Mouse (Mus musculus): ENCODE results near the gene Slc39a7. TPM values are rescaled to one million over a fixed set of nuclear protein-coding genes. Genes with fewer than 3 reads are reported as not detected.

Gene Slc39a7
- total RNA-seq (2023): 85.8 and 92.4 TPM in 2 replicates

GRCm38 (mm10) chr17:34031465-34032173 lies at the start of gene Slc39a7, which contains the start of gene Rxrb:
Gene Slc39a7 (minus strand): TSS chr17:34031682.
Gene Rxrb (plus strand): TSS chr17:34031812.

GRCm38 (mm10) chr17:34038878-34039561 lies 7.5 kb upstream of the Slc39a7 start, which contains the start of gene Col11a2:
Gene Col11a2 (plus strand): TSS chr17:34039437.

GRCm38 (mm10) chr17:34027656-34028223 lies 3.7 kb downstream of the Slc39a7 start, which contains the start of gene H2-Ke6:
Gene H2-Ke6 (minus strand): TSS chr17:34028060.

GRCm38 (mm10) chr17:34024317-34024821 lies 7.1 kb downstream of the Slc39a7 start, which contains the start of gene Ring1:
Gene Ring1 (minus strand): TSS chr17:34024680.

GRCm38 (mm10) chr17:34000150-34000537 lies 31.3 kb downstream of the Slc39a7 start, which contains the start of gene H2-K1:
Gene H2-K1 (minus strand): TSS chr17:34000347.

Other genes with a start within 250 kb of the Slc39a7 start
- 1.2 and 1.5 TPM in 2 replicates for gene Angptl4, start 249.9 kb downstream of the Slc39a7 start, total RNA-seq (2023)
- 3.1 and 7.7 TPM in 2 replicates for gene Kank3, start 221.2 kb downstream of the Slc39a7 start, total RNA-seq (2023)
- gene Rps28, start 207.1 kb downstream of the Slc39a7 start, total RNA-seq (2023): 711 and 827 TPM in 2 replicates
- gene Ndufa7, start 207.1 kb downstream of the Slc39a7 start, total RNA-seq (2023): 74.0 and 119 TPM in 2 replicates
- 1.4 and 1.5 TPM in 2 replicates for gene Cd320, start 188.6 kb downstream of the Slc39a7 start, total RNA-seq (2023)
- gene Gm7029, start 157.8 kb downstream of the Slc39a7 start, total RNA-seq (2023): not detected in 2 replicates
- 34.6 and 53.7 TPM in 2 replicates for gene Kifc1, start 141.0 kb downstream of the Slc39a7 start, total RNA-seq (2023)
- gene Platr17, start 126.5 kb downstream of the Slc39a7 start, total RNA-seq (2023): not detected in 2 replicates
- gene Daxx, start 122.3 kb downstream of the Slc39a7 start, total RNA-seq (2023): 33.8 and 48.4 TPM in 2 replicates
- 290 and 325 TPM in 2 replicates for gene Tapbp, start 115.8 kb downstream of the Slc39a7 start, total RNA-seq (2023)
- gene Zbtb22, start 115.8 kb downstream of the Slc39a7 start, total RNA-seq (2023): 27.9 and 37.3 TPM in 2 replicates
- 218 and 285 TPM in 2 replicates for gene Rgl2, start 102.1 kb downstream of the Slc39a7 start, total RNA-seq (2023)
- gene Pfdn6, start 91.3 kb downstream of the Slc39a7 start, total RNA-seq (2023): 46.9 and 53.4 TPM in 2 replicates
- 18.3 and 21.6 TPM in 2 replicates for gene Wdr46, start 91.0 kb downstream of the Slc39a7 start, total RNA-seq (2023)
- 11.3 and 12.8 TPM in 2 replicates for gene B3galt4, start 80.2 kb downstream of the Slc39a7 start, total RNA-seq (2023)
- 56.0 and 70.7 TPM in 2 replicates for gene Vps52, start 75.9 kb downstream of the Slc39a7 start, total RNA-seq (2023)
- 242 and 295 TPM in 2 replicates for gene Rps18, start 75.7 kb downstream of the Slc39a7 start, total RNA-seq (2023)
- gene H2-K1, start 31.3 kb downstream of the Slc39a7 start, total RNA-seq (2023): 1,081 and 1,209 TPM in 2 replicates
- gene Ring1, start 7.0 kb downstream of the Slc39a7 start, total RNA-seq (2023): 9.9 and 11.6 TPM in 2 replicates
- 67.8 and 83.5 TPM in 2 replicates for gene H2-Ke6, start 3.6 kb downstream of the Slc39a7 start, total RNA-seq (2023)
- 54.6 and 60.1 TPM in 2 replicates for gene Rxrb, start 130 bp upstream of the Slc39a7 start, total RNA-seq (2023)
- gene Col11a2, start 7.8 kb upstream of the Slc39a7 start, total RNA-seq (2023): 6.9 and 9.1 TPM in 2 replicates
- gene H2-Oa, start 60.7 kb upstream of the Slc39a7 start, total RNA-seq (2023): 1.6 and 2.5 TPM in 2 replicates
- gene H2-DMa, start 87.9 kb upstream of the Slc39a7 start, total RNA-seq (2023): 37.1 and 59.5 TPM in 2 replicates
- 207 and 226 TPM in 2 replicates for gene Brd2, start 91.0 kb upstream of the Slc39a7 start, total RNA-seq (2023)
- gene H2-DMb2, start 111.6 kb upstream of the Slc39a7 start, total RNA-seq (2023): 18.6 and 19.3 TPM in 2 replicates
- 22.2 and 30.6 TPM in 2 replicates for gene H2-DMb1, start 121.4 kb upstream of the Slc39a7 start, total RNA-seq (2023)
- 51.1 and 63.7 TPM in 2 replicates for gene Tap1, start 155.9 kb upstream of the Slc39a7 start, total RNA-seq (2023)
- 80.5 and 98.6 TPM in 2 replicates for gene Psmb9, start 156.1 kb upstream of the Slc39a7 start, total RNA-seq (2023)
- gene Psmb8, start 166.0 kb upstream of the Slc39a7 start, total RNA-seq (2023): 78.8 and 79.3 TPM in 2 replicates
- gene Tap2, start 171.8 kb upstream of the Slc39a7 start, total RNA-seq (2023): 72.1 and 96.2 TPM in 2 replicates
- gene H2-Ob, start 207.2 kb upstream of the Slc39a7 start, total RNA-seq (2023): 1.6 and 2.7 TPM in 2 replicates
- 15.7 and 37.9 TPM in 2 replicates for gene H2-Ab1, start 226.0 kb upstream of the Slc39a7 start, total RNA-seq (2023)

Measured in neutrophil, adult 65 days (primary cell).